Comparison of ENCODE assay signal across 8 mouse cellular contexts in genomic region chr3:57204066-57204723, GRCm38 (mm10).
DNase-seq lines count a peak whose midpoint lies in the region; ATAC-seq lines count a peak whose summit lies in the region.

No protein-coding gene starts in this region.

- H3K36me3 ChIP-seq in midbrain, embryonic 13.5 days: no peaks in the 10 kb centered on the region

- 21% methylated on average over 3 of the region's 3 CpGs for WGBS in midbrain, embryonic 13.5 days

- no peak overlapping the region for H3K4me2 ChIP-seq in midbrain, embryonic 13.5 days (replicated peaks)

- peak; percentile 53 for ATAC-seq in midbrain, embryonic 13.5 days
- no peak for ATAC-seq in inflammation-experienced regulatory T-cells, adult 6 months

- H3K27ac ChIP-seq in midbrain, embryonic 13.5 days: no peak overlapping the region

- H3K27me3 ChIP-seq in midbrain, embryonic 13.5 days: no peaks in the 10 kb centered on the region

- no peak overlapping the region for H3K9ac ChIP-seq in midbrain, embryonic 13.5 days (replicated peaks)

- H3K9me3 ChIP-seq in midbrain, embryonic 13.5 days: no peaks in the 10 kb centered on the region

- DNase-seq in adrenal gland, adult 2 months: peak; percentile 8
- no peak for DNase-seq in adrenal gland, postnatal 4 days (ENCODE audit: low spot score in 2 of 2)
- DNase-seq in 3134 (ENCODE audit: extremely low read depth, insufficient read length, low spot score): peak; percentile 55
- DNase-seq in c-Kit-positive CD71-positive TER-119-positive erythroid progenitor cells, embryonic 14.5 days (ENCODE audit: low spot score): peak; percentile 3
- DNase-seq in forelimb bud, embryonic 11.5 days (ENCODE audit: low read depth, low spot score): peak; percentile 74
- peak; percentile 19 to 46 for DNase-seq in layer of hippocampus, adult 8-10 months (ENCODE audit: low spot score in 2 of 2)

- no peaks in the 10 kb centered on the region for H3K4me1 ChIP-seq in midbrain, embryonic 13.5 days (replicated peaks)

- no peak overlapping the region for H3K4me3 ChIP-seq in midbrain, embryonic 13.5 days (replicated peaks)

Comparison
In these comparisons a context has a peak if more than half of its experiments do, and no peak if none do; other contexts are left out.
1. DNase-seq: peak in adrenal gland, adult 2 months (single experiment), 3134 (single experiment), c-Kit-positive CD71-positive TER-119-positive erythroid progenitor cells, embryonic 14.5 days (single experiment), forelimb bud, embryonic 11.5 days (single experiment) and layer of hippocampus, adult 8-10 months (2 of 2); none in adrenal gland, postnatal 4 days (0 of 2).